Mouse (Mus musculus) embryo, embryonic 10.5 days (tissue): ENCODE results near the gene Dxo.
A peak's percentile ranks its signal among the peaks of the same experiment; 100 is the strongest.
"Not testable (repeated sequence)": the region's sequence is repeated elsewhere in the genome, so short reads cannot be mapped to it uniquely, and the experiment has no call there.

Experiments used
- DNase-seq: peaks from one replicate; pipeline ENCODE4 v3.0.0-alpha.2; 2015; ENCODE audit warnings: low spot score

The Dxo gene

DNA sequence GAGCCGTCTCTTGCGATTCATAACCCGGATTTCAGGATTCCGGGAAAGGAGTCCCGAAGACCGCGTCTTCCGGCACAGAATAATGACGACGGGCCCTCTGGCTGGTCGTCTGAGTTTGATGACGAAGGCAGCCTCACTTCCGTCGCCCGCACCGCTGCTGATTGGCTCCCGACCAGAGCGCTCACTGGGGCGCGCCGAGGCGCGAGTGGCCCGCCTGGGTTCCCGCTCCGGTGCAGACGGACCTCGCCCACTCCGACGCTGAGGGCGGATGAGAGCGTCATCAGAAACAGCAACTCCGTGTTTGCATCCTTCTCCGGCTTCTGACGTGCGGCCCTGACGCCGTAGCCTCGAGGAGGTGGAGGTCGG lies at the start of gene Dxo, which contains the start of gene Stk19:
Gene Dxo, plus strand, starts transcription at position 164 of the 366 bp plus-strand sequence.
Gene Stk19, minus strand, starts transcription at position 90 of the 366 bp plus-strand sequence.
- DNase-seq: peak; percentile 98

DNA sequence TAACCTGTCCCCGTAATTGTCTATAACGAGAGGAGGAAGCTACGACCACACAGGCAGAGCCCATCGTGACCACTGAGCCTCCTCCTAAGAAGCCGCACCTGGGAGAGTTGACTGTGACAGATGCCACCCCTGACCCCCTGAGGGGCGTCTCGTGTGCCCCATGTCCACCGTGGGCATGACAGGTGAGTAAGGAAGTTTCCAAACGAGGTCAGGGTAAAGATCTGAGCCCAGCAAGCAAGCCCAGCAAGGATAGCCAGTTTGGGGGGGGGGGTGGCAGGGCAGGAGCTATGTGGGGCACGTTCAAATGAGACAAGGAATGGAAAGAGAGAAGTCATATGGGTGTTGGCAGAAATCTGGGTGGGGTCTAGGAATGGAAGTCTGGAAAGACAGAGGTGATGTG lies 41.8 kb upstream of the Dxo start:
- no peak for DNase-seq

DNA sequence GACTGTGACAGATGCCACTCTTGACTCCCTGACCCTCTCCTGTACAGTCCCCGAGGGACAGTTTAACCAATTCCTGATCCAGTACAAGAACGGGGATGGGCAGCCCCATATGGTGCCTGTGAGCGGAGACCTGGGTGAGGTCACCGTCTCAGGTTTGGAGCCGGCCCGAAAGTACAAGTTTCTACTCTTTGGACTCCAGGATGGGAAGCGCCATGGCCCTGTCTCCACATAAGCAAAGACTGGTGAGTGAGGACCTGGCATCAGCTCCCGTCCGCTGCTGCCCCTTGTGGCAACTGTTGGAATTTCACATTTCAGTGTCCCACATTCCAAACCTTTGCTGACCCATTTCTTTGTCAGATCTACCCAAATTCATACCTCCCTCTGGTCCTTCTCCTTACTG lies 41.2 kb upstream of the Dxo start:
- peak; percentile 41 for DNase-seq

DNA sequence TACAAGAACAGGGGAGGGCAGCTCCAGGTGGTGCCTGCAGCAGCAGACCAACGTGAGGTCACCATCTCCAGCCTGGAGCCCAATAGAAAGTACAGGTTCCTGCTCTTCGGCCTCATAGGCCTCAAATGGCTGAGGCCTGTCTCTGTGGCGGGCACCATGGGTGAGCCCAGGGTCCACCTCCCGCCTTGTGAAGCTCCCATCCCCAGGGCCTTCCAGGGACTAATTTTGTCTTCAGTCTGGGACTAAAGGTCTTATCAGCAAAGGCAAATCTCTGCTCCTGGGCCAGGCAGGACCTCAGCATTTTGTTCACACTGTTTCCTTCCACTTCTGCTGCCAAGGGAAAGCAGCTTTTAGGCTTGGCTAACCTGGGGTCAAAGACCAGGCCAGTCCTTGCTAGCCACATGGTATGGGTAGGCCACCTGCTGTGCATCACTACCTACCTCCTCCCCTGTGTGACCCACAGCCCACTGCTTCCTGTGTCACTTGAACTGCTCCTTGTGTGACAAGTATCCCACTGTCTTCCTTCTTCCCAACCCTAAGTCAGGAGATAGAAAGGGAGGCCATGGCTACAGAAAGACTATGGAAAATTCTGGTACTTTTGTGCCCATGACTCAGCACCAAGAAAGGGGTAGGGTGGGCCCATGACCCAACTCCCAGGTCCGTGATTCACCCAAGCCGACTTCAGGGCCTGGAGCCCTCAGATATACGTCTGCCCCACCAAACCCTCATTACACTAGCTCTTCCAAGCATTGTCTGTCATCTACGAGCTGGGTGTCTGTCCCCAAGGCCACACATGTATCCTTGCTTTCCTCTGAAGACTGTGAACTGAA lies 40.3 kb upstream of the Dxo start:
- DNase-seq: no peak

DNA sequence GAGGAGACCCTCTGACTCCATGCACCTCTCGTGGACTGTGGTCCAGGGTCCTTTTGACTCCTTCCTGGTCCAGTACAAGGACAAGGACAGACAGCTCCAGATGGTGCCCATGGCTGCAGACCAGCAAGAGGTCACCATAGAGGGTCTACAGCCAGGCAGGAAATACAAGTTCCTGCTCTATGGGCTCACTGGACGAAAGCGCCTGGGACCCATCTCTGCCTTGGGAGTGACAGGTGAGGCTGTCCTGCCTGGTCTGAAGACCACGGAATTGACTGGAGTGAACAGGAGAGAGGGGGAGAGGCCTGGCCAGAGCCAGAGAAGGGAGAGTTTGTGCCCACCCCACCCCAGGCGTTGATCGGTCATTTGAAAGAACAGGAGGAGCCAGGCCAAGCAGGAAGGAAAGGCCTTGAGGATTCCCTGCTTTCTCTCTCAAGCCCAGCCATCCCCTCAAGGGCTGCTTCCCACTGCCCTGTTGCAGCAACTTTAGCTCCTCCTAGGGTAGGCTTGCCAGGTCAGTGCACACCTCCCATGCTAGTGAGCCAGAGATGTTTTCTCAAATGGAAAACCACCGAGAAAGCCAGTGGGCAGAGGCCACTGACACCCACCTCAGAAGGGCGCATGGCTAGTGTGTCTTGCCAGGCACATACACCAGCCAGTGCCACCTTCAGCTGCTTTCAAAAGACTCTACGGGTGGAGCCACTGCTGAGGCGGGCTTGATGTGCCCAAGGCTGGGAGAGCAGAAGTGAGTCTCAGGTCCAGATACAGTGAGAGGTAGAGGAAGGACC lies 39.4 kb upstream of the Dxo start:
- not testable (repeated sequence) for DNase-seq

DNA sequence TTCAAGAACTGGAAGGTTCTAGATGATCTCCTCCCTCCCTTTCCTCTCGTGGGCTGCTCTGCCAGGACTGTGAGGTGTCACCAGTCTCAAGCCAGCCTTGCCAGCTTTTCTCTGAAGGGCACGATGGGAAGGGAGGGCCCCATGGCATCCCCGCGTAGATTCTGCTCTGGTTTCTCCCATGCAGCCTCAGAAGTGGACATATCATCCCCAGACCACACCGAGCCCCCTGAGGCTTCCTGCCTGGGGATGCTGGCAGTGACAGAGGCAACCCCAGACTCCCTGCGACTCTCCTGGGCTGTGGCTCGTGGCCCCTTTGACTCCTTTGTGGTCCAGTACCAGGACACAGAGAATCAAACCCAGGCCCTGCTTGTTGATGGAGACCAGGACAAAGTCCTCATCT lies 38.7 kb upstream of the Dxo start:
- not testable (repeated sequence) for DNase-seq

DNA sequence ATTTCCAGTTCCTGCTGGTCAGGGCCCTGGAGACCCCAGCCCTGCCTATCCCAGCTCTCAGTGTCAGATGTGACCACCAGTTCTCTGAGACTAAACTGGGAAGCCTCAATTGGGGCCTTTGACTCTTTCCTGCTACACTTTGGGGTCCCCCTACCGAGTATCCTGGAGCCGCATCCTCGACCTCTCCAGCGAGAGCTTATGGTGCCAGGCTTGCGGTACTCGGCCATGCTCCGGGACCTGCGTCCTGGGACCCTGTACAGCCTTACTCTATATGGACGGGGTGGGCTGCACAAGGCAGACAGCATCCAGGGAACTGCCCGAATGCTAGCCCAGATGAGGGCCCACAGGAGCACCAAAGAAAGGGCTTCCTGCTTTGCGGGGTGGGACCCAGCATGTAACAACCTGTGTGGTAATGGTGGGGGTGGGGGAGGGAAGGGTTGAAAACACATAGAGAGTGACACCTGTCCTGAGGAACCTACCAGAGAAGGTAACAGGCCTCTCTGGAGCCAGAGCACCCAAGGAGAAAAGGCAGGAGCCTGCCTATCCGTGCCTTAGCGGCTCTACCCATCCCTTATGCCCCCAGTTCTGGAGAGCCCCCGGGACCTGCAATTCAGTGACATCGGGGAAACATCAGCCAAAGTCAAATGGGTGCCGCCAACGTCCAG lies 37.8 kb upstream of the Dxo start:
- no peak for DNase-seq

DNA sequence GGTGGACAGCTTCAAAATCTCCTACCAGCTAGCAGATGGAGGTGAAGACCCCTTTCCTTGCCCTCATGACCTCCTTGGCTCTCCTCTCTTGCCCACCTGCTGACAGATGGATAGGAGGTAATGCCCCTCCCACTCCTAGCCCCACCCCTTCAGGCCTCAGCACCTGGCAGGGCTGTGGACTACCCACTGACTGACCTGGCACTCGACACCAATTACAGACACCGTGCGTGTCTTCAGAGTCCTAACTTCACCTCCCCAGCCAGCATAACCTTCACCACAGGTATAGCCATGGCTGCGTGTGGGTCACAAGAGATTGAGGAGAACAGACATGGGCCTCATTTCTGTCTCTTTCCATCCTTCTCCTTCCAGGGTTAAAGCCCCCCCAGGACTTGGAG lies 37.3 kb upstream of the Dxo start:
- no peak for DNase-seq

DNA sequence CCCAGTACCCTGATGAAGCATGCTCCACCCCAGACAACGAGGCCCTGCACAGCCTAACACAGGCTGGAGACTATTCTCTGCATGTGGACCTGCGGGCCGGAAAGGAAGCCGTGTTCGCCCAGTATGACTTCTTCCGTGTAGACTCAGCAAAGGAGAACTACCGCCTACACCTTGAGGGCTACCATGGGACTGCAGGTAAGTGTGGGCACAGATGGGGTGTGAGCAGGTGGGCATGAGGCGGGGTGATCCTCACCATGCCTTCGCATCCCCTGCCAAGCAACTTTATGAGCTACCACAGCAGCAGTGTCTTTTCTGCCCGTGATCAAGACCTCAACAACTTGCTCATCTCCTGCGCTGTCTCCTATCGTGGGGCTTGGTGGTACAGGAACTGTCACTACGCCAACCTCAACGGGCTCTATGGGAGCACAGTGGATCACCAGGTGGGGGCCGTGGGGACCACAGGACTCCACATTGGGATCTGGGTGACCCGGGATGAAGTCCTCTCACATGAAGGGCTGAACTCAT lies 36.0 kb upstream of the Dxo start:
- not testable (repeated sequence) for DNase-seq

DNA sequence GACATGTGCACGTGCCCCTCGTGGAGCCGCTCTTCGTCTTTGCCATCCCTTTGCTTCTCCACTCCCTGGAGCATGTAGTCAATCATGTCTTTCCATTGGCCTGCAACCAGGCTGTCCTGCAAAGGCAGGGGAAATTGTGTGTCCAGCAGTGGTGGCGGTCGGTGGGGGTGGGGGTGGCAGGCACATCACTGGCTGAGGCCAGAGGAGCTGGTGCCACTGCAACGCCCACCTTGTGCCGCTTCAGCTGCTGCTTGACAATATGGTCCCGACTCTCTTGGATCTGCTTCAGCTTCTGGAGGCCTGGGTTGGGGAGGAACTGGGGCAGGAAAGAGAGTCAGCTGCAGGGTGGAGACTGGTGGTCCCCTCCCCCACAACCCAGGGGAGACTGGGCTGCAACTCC lies 34.1 kb upstream of the Dxo start:
- DNase-seq: not testable (repeated sequence)

DNA sequence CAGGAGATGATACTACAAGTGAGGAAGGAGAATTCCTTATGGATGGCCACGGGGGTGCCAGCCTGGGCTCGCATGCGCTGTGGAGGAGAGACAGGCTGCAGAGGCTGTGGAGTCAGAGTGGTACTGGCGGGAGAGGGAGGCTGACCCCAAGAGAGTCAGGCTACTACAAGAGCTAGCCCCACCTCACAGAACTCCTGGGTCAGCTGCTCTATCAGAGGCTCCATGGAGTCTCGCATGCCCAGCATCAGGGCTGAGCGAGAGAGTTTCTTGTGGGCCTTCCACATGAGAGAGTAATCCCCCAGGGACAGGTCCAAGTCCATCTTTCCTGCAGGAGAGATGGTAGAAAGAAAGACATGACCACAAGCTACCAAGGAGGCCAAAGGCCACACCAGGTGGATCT lies 33.5 kb upstream of the Dxo start:
- not testable (repeated sequence) for DNase-seq

DNA sequence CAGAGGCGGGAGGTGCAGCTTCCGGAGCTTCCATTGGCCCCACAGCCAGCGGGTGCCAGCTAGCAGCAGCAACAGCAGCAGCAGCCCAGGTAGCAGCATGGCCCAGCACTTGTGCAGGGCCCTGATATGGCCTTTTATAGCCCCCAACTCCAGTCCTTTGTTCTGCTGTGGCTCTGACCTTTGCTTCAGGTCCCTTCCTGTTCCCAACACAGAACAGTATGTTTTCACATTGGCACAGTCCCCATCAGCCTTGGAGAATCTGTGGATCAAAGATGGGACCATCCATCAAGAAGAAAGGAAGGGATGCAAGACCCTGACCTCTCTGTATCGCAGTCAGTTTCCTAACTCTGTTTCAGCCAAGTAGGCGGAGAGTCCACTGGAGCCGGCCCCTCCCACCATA lies 32.5 kb upstream of the Dxo start, which contains the start of gene Cyp21a1:
Gene Cyp21a1, minus strand, starts transcription at position 261 of the 400 bp plus-strand sequence.
- DNase-seq: not testable (repeated sequence)

DNA sequence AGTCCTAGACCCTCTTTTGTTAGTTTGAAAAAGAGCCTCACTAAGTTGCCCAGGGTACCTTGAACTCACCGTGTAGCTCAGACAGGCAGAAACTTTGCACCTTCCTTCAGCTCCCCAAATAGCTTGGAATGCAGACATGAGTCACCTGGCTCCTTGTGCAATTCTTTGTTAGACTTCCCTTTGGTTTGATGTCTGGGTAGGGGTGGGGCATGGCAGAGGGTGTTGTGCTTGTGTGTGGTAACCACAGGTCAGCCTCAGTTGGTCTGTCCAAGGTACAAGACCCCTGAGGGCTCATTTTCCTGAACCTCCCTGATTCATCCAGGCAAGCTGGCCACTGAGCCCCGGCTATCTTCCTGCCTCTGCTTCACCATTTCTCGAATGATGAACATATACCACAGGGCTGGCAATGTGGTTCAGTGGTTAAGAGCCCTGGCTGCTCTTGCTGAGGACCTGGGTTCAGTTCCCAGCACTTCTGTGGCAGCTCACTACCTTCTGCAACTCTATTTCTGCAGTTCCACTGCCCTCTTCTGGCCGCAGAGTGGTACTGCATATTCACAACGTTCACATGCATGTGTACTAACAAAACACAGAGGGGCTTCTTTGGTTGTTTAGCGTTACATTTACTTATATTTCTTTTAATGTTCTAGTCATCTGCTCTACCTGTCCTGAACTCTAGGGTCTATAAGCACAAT lies 31.8 kb upstream of the Dxo start:
- no peak for DNase-seq

DNA sequence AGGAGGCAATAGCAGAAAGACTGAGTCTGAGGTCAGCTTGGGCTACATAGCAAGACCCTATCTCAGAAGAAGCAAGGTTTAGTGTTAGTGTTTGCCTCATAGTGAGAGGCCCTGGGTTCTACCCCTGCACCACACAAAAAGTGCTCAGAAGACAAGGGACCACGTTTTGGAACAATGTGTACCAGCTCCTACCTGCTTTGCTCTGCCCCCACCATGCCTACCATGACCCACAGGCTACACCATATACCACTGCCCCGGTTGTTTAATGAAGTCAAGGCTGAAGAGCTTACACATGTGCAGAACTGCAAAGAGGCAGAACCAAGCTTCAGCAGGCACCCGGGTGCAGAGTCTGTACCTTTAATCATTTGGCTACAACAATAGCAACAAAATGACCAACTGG lies 29.6 kb upstream of the Dxo start:
- DNase-seq: no peak

DNA sequence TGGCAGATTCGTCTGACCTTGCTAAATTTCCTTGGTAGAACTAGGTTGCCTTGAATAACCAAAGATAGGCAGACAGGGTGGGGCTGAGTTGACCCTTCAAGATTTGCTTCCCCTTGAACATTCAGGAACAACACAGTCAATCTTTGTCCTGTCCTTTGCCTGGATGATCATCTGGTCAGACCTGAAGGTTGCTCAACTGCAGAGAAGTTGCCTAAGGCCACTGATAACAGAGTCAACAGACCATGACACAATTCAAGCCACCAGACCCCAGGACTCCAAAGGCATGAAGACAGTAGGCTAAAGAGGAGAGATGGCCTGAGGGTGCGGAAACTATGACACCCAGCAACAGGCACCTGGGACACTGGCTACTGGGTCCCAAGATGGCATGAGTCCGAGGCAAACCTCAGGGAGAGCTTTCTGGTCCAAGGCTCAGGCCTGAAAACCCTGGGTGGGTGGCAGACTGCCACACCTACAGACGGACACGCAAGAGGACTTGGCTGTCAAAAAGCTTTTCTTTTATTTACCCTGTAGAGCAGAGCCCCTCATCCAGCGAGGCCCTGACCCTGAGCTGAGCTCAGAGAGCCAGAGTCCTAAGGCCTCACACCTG lies 28.1 kb upstream of the Dxo start:
- no peak for DNase-seq

DNA sequence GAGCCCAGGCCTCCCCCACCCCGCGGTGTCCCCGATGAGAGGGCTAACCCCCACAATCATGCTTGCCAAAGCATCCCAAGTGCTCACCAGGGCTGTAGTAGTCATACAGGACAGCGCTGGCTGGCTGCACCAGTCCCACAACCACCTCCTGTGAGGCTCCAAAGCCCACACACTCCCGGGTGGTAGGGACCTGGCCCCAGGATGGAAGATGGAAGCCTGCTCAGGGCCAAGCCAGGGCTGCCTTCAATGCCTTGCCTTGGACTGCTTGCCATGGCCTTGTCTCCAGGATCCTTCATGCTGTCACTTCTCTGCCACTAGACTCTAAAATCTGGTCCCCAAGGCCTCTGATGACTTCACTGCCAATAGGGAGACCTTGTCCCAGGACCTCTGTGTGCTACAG lies 26.4 kb upstream of the Dxo start:
- not testable (repeated sequence) for DNase-seq

DNA sequence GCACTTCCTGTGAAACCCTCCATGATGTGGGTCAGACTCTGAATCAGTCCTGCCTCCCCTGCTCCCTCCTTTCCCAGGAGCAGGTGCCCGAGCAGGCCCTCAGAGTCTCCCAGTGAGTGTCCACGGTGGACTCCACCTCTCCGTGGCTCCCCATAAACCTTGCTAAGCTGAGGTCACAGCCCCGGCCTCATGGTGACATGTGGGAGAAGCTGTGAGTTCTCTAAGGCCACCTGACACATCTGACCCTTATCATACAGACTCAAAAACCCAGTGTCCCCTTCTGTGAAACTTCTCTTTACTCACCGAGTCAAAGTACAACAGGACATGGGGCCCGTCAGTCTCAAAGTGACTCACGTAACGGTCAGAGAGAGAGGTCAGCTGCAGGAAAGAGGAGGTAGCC lies 26.0 kb upstream of the Dxo start:
- not testable (repeated sequence) for DNase-seq

DNA sequence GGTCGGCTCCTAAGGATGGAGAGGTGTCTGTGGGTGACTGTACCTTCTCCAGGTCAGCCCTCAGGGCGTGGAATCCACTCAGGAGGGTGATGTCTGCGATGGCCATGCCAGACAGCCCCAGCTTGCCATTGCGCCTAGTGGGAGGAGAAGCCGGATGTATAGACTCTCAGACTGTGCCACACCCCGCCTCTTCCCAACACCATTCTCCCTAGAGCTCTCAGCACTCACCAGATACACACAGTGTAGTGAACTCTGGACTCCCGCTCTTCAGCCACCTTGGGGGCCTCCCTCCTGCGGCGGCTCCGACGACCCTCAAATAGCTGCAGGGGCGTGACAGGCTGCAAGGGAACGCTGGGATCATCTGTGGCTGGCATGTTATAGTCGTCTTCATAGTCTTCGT lies 25.5 kb upstream of the Dxo start:
- no peak for DNase-seq

DNA sequence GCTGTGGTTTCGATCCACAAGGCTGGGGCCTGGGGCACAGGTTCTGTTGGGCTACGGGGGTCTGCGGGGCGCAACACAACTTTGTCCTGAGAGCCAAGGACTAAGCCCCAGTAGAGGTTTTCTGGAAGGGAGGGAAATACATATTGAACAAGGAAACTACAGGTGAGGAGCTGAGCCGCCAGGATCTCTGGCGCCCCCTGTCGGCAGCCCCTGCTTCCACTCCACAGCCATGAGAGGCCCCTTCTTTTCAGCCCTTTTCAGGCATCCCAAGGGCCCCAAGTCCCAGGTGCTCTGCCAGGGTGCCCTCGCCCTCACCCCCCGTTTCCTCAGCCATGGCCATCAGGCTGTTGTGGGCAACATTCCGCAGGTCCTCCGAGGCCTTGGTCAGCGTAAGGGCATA lies 23.1 kb upstream of the Dxo start:
- peak; percentile 5 for DNase-seq

DNA sequence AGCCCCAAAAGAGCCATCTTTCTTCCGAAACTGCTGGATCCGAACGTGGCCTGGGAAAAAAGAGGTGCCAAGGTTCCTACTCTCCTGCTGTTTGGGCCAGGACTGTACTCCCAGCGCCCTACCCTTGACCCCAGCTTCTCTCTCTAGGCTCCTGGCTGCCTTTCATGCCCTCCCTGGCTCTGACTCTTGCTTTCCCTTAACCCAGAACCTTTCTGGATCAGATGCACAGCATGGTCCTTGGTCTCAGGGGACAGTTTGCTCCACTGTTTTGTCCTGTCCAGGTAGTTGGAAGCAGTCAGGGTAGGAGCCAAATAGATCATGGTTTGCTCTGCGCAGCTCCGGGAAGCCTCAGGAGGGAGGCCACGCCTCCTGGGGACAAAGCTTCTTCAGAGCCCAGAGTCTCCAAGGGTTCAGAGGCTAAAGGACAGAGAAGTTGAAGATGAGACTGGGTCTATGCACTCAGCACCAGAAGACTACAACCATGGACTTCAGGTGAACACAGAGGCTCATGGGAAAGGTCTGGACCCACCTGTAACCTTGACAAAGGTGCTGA lies 21.9 kb upstream of the Dxo start:
- no peak for DNase-seq

DNA sequence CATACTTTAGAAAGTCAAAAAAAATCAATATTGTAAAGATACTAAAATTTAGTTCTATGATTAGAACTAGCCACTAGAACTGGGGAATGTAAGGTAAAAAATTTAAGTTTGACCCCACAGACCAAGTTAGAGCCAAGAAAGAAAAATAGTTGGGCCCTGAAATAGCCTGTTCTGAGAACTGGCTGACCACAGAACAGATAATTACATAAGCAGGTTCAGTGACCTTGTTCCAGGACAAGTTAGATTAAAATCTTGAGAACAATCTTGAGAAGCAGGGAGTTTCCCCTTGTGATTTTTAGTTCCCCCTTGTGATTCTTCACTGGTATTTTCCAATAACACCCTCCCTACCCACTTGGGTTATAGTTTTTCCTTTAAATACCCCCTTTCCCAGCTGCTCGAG lies 6.0 kb upstream of the Dxo start:
- not testable (repeated sequence) for DNase-seq
